Mouse (Mus musculus) spleen, postnatal 14 days (tissue): ENCODE data around the gene Nr2c2.

Source experiments
- DNase-seq, 2 experiments: peaks; one replicate each; pipeline ENCODE4 v3.0.0; 2021 to 2022; ENCODE audit warnings: low spot score in 2 of 2

The Nr2c2 gene

DNA sequence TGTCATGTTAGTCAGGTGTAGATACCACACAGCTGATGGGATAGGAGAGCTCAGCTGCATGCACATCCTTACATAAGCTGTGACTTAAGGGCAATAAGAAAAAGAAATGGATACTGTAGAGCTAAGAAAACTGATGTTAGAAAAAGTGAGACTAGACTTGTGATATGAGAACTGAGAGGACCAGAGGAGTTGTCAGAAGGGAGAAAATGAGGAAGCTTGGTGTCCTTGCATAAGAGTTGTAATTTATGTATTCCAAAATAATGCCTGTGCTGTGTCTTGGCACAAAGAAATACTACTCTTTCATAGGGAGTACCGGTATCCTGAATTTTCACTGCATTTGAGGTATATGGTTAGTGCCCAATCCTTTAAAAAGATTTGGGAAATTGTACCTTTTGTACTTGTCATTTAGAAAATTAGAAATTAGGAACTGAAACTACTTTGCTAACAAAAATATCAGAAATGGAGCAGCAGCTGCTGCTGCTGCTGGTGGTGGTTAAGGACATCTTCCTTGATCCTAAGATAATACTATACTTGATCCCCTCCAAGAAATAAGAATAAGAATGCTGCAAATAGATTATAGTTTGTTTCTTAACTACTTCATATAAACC is 35.8 kb downstream of the Nr2c2 start:
- no peak for DNase-seq

- DNase-seq = no peak
These were observed 40.3 kb downstream of the Nr2c2 start for GRCm38 (mm10) chr6:92131456-92131855.

DNA sequence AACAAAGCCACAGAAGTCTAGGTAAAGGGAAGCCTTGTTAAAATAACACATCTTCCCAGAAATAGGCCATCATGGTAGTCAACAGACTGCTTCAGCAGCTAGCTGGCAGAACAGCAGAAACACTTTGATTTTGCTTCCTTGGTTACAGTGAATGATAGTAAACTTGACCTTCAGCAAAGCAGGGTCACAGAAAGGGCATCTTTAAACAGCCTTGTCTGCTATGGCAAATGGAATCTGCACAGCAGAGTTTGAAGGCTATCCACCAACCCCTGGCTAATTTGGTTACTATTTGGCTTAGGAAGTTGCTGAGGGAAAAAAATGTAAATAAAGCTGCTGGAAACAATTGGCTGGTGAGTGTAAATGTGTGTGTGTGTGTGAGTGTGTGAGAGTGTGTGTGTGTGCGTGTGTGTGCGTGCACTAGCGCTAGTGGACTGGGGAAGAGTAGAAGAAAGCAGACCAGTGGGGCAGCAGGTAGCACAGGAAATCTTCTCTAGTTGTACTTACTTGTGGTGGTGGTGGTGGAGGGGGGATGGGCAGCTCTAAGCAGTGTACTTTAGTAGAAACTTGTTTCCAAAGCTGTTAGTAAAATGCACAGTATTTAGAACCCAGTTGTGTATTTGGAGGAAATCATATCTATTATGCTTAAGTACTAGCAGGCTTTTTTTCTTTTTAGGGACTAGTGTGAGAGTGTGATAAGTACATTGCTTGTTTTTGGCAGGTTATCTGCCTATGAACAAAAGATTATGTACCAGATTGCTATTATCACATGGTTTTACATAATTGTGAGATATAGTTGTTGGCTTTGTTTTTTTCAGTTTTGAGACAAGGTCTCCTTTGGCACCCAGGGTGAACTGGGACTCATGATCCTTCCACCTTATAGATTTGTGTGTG is 41.1 kb downstream of the Nr2c2 start:
- no peak for DNase-seq

GRCm38 (mm10) chr6:92133617-92134016 is 42.4 kb downstream of the Nr2c2 start:
- DNase-seq = no peak

DNA sequence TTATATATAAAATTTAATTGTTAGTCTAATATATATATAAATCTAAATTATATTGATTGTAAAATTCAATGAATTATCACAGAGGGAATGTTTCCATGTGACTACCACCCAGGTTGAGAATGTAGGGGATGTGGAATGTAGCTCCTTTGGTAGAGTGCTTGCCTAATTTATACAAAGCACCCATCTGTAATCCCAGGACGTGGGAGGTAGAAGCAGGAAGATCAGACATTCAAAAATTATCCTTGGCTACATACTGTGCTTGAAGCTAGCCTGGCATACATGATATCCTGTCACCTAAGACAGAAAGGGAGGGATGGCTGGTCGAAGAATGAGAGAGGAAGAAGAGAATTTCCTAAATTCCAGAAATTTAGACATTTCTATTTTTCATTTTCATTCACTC is 45.2 kb downstream of the Nr2c2 start:
- no peak for DNase-seq

DNA sequence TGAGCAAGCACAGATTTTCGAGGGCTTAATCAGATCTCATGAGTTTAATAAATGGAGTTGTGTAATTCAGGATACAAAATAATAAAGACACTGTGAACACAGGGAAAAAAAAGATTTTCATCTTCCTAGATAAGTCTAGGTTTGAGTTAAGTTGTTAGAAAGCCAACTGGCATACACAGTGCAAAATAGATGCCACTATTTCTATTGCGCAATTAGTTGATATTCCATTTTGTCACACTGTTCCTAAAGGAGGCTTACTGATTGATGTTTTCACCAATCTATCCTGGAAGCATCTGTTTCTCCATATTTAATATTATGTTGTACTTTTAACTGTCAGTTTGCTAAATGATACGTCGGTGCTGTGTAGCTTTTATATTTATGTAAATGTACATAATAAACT is 54.7 kb downstream of the Nr2c2 start:
- no peak for DNase-seq

- no peak for DNase-seq
These were observed 62.6 kb downstream of the Nr2c2 start for GRCm38 (mm10) chr6:92153774-92154173.

DNA sequence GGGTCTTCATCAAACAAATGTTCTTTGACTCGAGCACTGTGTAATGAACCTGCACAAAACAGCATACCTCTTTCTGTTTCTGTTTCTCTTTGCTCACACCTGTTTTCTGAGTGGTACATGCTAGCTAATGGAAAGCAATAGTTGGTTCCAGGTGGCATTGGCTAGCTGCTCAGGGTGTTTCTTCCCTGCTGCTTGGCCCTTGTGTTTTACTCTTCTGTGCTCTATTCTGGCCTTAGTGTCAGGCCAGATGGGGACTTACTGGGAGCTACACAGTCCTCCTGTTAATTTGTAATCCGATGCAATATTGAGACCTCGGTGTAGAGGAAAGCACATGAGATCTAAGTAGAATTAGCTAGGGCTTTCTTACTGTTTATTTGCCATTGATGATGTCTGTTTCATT is 67.6 kb downstream of the Nr2c2 start:
- DNase-seq = no peak

- DNase-seq = no peak
These were observed 71.5 kb downstream of the Nr2c2 start for GRCm38 (mm10) chr6:92162724-92163123.

DNA sequence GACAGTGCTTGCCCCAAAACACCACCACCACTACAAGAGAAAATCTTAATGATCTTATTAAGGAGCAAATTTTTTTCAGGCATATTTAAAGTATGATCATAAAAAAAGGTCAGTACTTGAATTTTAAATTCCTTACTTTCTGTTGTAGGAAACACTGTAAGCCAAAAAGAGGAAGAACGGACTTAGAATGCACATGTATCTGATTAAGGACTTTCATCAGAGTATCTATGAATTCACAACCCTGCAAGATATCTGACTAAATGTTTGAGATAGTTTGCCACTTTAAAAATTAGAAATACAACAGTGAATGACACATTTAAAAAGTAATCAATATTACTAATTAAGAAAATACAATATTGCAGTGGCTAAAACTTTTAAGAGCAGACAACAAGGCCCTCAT is 85.3 kb downstream of the Nr2c2 start:
- no peak for DNase-seq

DNA sequence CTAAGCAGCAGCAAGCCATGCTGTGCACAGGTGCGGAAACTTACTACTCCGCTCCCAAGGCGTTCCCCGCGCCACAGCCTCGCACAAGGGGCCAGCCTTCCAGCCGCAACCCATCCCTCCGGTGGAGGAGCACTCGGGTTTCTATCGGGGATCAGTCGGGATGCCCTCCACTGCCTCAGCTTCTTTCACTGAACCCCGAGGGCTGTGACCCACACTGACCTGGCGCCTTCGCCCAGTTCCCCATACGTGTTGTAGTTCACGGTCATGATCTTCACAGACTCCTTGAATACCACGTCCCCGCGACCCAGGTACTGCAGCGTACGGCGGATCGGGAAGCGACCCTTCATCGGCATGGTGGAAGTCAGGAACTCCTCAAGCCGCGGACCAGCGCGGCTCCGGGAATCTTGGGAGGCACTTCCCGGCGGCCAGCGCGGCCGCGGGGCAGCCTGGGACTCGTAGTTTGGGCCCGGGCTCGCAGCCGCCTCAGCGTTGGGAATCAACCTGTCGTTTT is 92.5 kb downstream of the Nr2c2 start, which contains the start of gene Mrps25:
Gene Mrps25, minus strand, starts transcription at position 413 of the 511 bp plus-strand sequence.
- DNase-seq = peak; percentile 34 to 38

DNA sequence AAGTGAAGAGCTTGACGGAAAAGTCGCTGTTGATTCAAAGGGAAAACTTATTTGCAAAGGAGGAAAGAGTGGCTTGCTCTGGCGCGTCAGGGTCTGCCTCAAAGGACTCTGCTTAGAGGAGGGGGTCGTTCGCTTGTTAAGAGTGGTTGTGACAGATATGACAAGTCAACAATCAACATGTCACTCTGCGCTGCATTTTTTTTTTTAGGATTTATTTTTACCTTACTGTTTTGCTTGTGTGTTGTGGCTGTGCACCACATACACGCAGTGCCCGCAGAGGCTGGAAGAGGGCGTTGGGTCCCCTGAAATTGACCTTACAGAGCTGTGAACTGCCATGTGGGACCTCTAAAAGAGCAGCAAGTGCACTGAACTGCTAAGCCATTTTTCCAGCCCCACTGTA is 93.0 kb downstream of the Nr2c2 start:
- no peak for DNase-seq

GRCm38 (mm10) chr6:92199414-92199813 is 108.2 kb downstream of the Nr2c2 start:
- DNase-seq = no peak

DNA sequence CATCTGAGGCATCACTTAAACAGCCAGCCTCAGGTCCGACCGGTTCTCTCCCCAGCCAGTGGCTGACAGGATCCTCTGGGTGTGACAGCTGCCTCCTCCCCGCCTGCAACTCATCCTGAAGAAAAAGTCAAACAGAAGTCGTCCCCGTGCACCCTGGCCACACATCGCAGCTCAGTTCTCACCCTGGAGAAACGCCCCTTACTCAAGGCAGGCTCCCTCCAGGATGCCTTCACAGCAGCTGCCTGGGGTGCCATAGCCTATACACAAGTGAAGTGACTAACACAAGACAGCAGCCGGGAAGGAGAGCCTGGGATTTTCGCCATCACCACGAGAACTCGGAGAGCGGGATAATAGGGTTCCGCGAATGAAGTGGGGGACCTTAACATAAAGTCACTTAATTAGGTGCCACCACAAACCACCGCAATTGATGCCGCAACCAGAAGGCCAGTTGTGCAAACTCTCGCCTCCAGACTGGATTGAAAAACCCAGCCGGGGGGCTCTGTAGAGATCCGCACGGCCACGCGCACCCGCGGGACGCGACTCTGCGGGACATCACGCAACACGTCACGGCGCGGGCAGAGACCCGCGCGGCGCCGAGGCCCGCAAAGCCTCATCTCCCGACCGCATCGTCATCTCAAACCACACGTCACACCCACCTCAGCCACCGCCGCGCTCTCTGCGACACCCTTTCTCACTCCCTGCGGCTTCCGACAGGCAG is 123.0 kb downstream of the Nr2c2 start:
- DNase-seq = peak in 1 of 2 experiments; percentile 3

DNA sequence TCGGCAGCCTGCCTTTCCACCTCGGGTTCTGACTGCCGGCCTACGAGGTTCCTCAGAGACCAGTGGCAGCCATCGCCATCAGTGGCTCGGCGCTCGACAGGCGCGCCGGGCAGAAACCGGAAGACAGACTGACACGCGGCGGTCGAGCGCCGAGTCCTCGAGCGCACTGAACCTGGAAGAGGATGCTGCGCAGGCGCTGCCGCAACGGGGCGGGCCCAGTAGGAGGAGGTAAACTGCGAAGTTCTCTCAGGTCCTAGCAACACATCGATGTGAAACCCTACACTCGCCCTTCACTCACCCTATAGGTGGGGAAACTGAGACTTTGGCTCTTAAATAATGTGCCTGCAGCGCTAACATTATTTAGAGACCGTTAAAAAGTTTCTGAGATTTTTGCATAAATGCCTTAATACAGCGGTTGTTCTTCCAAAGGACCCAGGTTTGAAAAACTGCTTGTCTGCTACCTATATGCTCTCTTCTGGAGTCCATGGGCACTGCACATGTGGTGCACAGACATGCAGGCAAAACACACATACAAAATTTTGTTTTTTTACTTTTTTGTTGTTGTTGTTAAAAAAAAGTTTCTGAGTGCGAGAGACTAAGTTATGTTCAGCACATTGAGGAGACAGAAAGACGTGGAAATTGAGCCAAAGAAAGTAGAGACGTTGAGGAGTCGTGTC is 123.7 kb downstream of the Nr2c2 start, which contains the start of gene Rbsn:
Gene Rbsn, minus strand, starts transcription at position 153 of the 677 bp plus-strand sequence.
- peak; percentile 81 to 85 for DNase-seq

GRCm38 (mm10) chr6:92219445-92219844 is 128.3 kb downstream of the Nr2c2 start:
- DNase-seq = peak in 1 of 2 experiments; percentile 15

GRCm38 (mm10) chr6:92221604-92222003 is 130.4 kb downstream of the Nr2c2 start:
- DNase-seq = no peak

- no peak for DNase-seq
These were observed 130.8 kb downstream of the Nr2c2 start for GRCm38 (mm10) chr6:92222021-92222420.
